Mouse (Mus musculus) E14TG2a.4 (cell line): ENCODE measurements around the gene Rtn4r.

Experiments
- CTCF ChIP-seq: conservative IDR thresholded peaks from 2 replicates; pipeline ENCODE4 v1.5.1; 2014; ENCODE audit warnings: low read length
- NANOG ChIP-seq: IDR thresholded peaks from 2 replicates; pipeline ENCODE4 v1.6.1; 2014; ENCODE audit warnings: borderline replicate concordance, low read length, mixed read lengths
- POU5F1 ChIP-seq: IDR thresholded peaks from 2 replicates; pipeline ENCODE4 v1.6.1; 2014; ENCODE audit warnings: low read length, borderline replicate concordance

DNA sequence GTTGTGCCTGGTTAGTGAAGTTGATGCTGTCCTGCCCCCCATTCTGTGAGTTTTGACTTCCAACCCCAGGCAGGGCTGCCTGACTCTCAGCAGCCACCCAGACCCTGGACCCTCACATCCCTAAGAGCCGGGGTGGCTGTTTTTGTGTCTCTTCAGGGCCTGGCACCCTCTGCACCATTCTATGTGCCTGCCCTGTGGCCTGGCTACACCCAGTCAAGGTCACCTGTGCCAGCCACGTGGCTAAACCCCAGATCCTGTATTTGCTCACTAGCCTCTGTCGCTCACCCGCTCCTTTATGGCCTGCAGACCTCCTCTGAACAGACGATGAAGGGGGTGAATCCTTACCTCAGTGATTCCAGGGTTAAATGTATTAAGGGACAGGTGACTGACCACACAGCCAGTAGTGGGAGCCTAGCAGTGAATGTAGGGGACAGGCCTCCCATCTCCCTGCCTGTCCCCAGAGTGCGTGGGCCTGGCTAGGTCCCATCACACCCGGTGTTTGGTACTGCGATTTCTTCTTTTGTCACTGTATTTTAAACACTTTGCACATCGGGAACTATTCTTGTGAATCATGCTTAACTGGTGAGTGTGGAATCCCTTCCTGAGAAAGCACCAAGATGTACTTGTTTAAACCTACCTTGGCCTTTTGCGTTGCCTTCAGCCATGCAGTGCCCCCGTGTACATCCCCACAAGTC is 4.0 kb downstream of the Rtn4r start:
- TF ChIP-seq CTCF (no peak), NANOG (no peak), POU5F1 (no peak)
